Mouse (Mus musculus): ENCODE measurements around the gene Zfp846.

- TF ChIP-seq CTCF (IDR thresholded peaks at IDR 0.05; ENCODE audit: extremely low read depth, insufficient read length, insufficient replicate concordance, low read depth, low read length) (no peak), POLR2A (IDR thresholded peaks at IDR 0.05; ENCODE audit: low read depth, low read length) (no peak)
Measured at GRCm38 (mm10) chr9:20543496-20543895, 37.6 kb upstream of the Zfp846 start.

Data from small intestine, adult 2 months (tissue).